Mouse (Mus musculus) layer of hippocampus, postnatal 10 days (tissue): ENCODE measurements at regions not wholly inside any gene's neighbourhood (a gene's known extent, or its start where the extent isn't known, plus 50 kb on each side); places are given as distances from the start of the nearest gene placed in this dataset.
A peak's percentile ranks its signal among the peaks of the same experiment; 100 is the strongest.

Experiments used
- DNase-seq, 2 experiments: peaks; one replicate each; pipeline ENCODE4 v3.0.0; 2021; ENCODE audit warnings: low spot score in 2 of 2

DNA sequence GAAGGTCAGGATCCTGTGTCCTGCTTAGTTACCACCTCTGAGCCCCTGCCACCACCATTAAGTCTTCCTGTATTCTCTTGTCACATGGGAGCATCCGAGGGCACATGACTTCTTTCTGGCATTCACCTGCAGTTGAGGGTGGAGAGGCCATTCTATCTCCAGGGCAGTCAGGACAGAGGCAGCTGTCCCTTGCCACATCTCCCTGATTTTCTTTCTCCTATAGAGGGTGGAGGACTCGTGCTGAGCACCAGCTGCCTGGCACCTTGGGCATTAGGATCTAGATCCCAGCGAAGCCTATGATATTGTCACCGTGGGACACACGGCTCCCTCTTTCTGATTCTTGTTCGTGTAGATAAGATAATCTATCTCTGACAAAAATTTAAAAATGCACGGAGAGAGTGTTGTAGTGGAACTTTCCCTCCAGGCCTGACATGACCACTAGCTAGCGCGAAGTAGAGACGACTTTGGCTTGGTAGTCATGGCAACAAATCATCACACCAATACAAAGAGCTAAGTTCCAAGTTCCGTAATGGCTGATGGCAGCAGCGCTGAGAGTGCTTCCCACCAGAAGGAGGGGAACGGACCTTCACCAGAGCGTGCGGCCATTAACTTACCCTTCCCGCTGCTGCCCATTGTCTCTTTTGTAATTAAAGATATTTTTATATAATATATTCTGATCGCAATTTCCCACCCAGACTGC, 137.7 kb downstream of the Ipmk start:
- peak; percentile 25 to 31 for DNase-seq

DNA sequence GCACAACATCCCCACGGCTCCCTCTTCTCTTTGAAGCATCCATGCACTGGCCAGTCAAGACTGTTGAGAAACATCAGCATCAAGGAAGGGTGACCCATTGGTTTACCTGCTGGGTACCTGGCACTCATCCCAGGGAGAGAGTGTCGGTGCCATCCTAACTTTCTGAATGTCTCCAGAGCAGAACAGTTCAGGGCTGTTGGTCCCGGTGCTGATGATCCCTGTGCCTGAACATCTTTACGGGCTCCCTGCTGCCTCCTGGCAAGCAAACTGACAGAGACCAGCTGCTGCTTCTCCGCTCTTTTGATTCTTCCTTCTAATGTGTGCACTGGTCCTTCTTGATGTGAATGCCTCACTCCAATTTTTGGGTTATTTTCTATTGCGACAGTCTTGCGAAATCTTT, 142.2 kb downstream of the Ipmk start:
- no peak for DNase-seq

DNA sequence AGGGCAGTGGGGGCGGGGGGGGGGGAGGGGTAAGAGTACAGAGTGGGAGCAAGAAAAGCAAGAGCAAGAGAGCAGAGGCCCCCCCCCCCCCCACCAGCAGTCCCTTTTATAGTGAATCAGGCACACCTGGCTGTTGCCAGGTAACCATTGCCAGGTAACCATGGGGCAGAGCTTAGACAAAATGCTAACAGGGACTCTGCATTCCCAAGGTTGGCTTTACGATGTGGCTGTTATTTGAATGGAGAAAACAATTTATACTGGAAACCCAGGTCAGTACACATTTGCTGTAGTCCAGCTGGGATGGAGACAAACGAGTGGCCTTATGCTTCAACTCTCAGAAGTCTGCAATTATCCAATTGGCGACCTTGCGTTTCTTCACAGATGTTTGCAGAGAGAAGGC, 154.5 kb downstream of the Ipmk start:
- no peak for DNase-seq

DNA sequence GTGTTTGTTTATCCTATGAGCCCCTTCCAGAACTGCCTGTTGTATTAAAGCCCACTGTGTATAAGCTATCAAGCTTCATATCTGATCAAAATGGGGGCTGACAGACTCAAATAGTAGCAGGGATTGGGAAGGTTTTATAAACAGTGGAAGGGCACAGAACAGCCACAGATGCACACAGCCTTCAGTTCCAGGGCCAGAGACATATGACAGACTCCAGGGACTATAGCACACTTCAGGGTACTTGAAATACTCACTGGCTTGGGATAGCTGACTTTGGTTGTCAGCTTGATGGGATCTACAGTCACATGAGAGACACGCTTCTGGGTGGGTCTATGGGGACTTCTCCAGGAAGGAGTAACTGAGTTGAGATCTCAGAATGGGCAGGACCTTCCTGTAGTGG, 156.7 kb downstream of the Ipmk start:
- DNase-seq = no peak

DNA sequence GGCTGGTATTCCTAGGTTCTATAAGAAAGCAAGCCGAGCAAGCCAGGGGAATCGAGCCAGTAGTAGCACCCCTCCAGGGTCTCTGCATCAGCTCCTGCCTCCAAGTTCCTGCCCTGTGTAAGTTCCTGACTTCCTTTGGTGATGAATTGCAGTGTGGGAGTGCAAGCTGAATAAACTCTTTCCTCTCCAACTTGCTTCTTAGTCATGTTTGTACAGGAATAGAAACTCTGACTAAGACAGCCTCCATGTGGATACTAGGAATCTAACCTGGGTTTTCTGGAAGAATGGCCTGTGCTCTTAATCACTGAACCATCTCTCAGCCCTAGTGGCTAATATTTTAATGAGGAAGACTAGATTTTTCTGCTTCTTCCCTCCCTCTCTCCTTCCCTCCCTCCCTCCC, 177.7 kb downstream of the Ipmk start:
- no peak for DNase-seq

DNA sequence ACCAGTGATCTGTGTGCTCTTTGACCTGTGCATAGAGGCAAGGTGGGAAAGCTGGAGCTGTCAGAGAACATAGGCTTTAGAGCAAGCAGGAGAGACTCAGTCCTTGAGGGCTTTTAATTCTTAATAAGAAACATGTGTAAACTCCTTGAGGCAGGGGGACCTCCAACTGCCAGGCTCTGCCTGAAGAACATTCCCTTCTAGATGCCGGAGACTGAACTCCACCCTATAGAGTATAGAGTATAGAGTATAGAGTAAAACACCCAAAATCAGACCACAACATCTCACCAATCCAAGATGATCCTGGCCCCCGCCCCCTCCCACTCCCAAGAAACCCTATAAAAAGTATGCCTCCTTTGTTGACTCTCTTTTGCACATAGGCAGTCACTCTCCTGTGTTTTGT, 186.2 kb downstream of the Ipmk start:
- no peak for DNase-seq

DNA sequence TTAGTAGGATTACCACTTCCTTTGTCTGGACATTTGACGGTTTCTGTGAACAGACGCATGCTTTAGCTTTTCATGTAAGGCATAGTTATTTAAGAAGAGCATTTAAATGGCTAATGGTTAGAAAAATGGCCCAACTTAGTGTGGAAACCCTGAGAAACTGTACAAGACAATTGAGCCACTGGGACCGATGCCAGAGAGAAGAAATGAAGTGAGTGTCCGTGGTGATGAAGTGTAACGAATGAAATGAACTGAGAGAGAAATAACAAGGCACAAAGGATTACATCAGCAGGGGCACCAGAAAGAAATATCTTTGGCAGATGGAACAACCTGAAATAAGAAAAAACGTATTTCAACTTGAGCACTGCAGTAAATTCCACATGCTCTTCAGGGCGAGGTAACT, 197.9 kb downstream of the Ipmk start:
- DNase-seq = no peak

DNA sequence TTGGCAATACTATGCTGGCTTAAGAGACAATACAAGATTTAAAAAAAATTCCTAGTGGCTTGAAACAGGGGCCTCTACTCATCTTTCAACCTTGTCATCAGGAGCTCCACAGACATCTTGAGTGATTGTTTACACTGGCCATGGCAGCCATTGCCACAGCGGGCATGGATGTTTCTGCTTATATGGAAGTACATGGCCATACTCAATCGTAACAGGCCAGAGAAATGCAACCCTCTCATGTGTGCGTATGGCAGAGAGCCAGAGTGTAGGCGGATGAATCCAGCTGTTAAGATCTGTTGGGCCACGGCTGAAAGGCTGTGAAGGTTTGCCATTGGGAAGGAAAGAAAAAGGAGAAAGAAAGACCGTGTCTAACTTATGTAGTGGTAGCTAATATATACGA, 198.9 kb downstream of the Ipmk start:
- no peak for DNase-seq

DNA sequence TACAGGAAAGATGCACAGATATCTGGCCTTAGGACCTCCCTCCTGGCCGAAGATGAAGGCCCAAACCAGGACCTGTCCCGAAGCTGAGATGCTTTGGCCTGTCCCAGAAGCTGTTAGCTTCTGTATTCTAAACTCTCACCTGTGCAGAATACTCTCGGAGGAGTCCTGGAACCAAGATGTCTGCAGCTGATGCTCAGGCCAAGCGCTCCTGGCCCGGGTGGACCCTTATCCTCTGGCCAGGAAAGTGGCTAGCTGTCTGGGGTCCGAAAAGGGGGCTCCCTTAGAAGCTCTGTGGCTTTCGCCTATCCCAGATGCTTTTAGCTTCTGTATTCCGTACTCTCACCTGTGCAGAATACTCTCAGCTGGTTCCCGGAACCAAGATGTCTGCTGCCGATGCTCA, 236.2 kb downstream of the Ipmk start:
- no peak for DNase-seq

DNA sequence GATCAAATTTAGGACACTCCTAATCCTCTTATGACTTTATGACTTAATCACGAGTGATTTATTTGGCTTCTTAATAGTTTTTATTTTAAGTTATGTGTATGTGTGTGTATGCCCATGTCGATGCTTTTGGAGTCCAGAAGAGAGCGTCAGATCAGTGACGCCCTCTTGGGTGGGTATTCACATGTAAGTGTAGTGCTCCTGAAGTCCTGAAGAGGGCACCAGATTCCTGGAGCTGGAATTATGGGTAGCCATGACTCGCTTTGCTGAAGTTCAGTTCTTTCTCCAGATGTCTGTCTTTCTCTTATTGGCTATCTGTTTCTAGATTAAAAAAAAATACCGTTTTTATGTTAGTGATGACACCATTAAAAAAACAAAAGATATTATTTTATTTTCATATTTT, 251.0 kb downstream of the Ipmk start:
- DNase-seq = no peak

DNA sequence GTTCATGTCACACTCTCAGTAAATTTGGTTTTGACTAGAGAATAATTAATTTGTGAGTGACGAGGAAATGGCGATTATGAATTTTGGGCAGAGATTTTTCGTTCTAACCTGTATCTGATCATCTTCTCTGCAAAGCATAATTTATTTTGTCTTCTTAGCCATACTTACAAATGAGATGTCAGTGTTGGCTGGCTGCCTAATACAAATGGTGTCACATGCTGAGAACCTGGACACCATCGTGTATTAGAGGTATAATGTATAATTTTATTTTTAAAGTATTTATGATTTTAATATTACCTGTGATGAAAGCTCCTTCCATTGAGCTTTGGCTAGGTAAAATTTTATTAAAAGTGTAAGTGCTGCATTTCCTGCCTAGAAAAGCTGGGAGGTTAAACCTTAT, 266.2 kb downstream of the Ipmk start:
- DNase-seq = no peak

DNA sequence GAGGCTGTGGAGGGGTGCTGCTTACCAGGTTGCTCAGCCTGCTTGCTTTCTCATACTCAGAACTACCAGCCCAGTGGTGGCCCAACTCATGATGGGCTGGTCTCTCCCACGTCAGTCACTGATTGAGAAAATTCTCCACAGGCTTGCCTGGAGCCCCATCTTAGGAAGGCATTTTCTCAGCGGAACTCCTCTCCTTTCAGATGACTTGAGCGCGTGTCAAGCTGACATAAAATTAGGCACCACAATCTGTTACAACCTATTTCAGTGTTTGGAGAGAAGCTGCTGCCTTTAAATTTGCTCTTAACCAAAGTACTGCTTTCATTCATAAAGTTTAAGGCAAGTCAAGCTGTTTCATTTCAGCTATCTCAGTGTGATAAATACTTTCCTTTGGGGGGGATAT, 269.6 kb downstream of the Ipmk start:
- no peak for DNase-seq

DNA sequence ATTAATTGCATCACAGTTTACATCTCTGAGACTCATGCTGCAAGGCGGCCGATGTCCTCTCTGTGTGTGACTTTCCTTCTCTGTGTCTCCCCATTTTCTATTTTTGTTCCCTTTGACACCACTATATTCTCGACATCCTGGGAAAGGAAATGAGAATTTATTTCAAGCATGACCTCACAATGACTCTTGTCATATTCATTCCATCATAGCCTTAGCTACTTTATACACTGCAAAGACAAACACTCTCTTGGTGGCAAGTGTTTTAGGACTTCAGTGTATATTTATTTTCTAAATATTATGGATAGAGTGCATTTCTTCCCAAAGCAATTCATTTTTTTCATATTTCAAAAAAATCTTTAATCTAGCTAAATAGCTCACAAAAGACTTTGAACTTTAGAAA, 298.5 kb downstream of the Ipmk start:
- DNase-seq = no peak

DNA sequence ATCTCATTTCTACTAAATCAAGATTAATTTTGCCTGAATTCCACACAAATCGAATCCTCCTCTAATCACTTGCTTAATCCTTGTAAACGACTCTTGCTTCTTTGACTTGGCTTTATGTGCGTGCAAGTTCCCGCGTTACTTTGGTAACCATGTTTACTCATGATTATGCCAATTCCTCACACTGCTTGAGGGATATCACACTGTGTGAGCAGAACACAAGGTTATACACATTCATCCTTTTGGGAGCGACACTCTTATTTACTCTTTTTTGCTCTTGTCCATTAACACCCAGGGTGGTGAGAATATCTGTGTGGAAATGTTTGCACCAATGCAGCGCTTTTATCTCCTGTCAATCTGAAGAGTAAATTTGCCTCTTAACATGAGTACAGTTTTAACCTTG, 310.0 kb downstream of the Ipmk start:
- DNase-seq = no peak

DNA sequence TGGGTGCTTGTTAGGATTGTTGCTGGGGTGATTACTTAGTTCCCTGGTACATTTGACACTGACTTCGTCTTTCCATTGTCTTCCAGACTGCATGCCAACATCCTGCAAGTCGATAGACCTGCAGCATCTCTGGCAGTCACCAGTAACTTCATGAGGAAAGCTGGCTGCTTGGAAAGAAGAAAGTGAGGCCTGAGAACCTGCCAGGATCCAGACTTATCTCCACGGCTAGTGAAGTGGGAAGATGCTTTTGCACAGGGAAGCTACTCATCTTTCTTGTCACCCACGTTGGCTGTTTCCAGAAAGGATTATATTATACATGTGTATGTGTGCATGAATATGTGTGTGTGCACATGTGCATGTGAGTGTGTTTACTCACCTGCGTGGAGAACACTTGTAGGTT, 316.0 kb downstream of the Ipmk start:
- no peak for DNase-seq

DNA sequence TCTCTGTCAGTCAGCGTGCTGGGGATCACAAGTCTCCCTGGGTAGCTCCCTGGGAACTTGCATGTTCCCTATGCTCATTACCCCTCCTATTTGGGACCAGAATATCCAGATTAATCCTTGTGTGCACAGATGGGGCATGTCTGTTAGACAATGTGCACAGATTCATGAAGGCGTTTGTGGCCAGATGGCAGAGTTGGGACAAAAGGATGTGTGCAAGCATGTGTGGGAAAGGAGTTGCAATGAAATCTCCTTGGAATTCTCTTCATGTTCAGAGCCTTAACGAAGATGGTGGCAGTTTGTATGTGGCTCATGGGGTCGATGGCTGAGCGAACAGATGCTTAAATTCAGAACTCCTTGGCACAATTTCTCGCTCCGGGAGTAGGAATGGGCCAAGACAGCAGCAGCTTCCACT, 319.6 kb downstream of the Ipmk start:
- peak; percentile 57 to 71 for DNase-seq

DNA sequence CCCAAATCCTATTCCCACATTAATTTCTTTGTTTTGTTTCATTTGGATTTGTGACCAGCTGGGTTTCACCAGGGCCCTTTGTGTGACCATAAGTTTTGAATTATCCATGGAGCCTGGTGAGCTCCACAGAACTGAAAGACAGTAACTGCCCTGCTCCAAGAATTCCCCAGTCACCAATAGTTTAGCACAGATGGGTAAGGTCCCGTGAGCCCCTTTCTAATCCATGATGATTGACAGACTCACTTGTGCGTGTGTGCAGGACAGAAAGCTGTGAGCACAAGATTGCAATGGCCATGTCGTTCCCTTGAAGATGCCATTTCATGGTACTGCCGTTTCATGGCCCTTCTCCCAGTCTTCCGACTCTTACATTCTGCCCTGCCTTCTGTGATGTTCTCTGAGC, 331.7 kb downstream of the Ipmk start:
- DNase-seq = no peak

DNA sequence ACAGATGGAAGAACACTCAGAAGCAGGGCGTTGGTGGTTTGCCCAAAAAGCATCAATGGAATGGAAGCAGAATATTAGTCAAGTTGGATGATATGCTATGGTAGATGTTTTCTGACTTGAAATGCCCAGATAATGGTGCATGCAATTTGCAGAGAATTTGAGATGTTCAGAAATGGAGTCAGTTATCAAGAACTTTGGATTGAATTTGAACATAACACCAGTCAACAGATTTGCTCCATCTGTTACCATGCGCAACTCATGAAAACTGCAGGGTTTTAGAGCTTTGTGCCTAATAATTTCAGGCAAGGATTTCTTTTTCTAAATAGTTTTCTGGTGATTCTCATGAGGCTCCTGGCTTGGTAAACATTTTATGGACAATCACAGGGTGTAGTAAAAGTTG, 365.9 kb downstream of the Ipmk start:
- peak in 1 of 2 experiments; percentile 25 for DNase-seq

DNA sequence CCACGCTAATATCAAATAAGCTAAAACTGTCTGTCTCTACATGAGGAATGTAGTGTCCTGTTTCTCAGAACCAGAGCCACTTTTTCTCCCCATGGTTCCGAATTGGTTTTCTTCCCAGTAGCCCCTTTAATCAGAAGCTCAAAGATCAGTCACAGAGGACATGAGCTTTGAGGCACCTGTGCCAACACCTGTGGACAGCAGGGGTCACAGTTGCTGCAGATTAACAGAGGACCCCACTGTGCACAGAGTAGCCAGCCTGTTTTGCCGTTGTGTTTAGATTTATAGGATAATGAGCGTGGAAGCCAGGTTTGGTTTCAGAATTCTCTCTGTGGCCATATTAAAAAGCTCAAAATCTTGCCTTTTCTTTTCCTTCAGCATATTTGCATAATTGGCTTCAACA, 380.2 kb downstream of the Ipmk start:
- no peak for DNase-seq

DNA sequence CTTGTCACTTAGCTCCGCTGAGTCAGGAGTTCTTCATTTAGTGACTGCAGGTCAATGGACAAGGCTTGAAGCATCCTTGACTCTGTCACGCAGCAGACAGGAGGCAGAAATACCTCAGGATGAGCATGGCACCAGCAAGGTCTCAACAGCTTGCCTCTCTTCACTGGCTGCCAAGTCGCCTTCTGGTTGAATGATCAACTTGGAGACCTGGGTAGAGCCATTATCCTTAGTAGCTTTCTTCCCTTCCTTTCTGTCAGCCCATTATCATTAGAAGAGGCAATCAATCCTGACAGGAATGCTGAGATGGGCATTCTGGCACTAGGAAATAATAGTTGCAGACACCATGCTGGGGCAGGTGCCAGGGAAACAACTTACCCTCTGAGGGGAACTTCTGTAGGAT, 386.3 kb downstream of the Ipmk start:
- no peak for DNase-seq

DNA sequence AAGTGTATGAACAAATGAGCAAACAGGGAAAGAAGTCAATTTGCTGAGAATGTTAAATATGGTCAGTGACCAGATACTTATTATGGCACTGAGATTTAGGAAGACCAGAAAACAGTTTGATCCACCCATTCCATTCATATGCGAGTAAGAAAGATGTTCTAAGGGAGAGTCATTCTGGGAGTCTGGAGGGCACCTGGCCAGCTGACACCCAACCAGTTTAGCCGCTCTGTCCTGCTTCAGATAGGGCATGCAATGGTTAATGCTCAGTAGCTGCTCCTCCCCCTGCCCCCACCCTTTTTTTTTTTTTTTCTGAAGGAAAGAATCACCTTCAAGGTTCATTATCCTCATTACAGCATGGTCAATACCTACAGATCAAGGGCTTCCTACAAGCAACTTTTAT, 386.9 kb downstream of the Ipmk start:
- no peak for DNase-seq

DNA sequence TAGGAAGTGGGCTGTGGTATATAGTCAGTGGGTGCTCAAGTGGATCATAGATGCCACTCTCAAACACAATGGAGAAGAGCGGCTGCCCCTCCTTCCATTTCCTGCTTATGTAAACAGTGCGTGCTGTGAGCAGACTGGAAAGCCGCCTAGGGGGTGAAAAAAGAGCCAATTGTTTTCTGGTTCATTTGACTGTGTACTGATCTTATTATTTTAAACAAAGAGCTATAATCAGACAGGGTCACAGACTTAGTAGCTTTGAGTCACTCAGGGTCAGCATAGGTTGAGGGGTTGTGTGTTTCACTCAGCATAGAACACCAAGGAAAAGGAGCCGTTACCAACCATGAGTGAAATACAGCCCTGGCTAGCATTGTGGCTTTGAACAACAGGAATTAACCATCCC, 390.7 kb downstream of the Ipmk start:
- DNase-seq = no peak

DNA sequence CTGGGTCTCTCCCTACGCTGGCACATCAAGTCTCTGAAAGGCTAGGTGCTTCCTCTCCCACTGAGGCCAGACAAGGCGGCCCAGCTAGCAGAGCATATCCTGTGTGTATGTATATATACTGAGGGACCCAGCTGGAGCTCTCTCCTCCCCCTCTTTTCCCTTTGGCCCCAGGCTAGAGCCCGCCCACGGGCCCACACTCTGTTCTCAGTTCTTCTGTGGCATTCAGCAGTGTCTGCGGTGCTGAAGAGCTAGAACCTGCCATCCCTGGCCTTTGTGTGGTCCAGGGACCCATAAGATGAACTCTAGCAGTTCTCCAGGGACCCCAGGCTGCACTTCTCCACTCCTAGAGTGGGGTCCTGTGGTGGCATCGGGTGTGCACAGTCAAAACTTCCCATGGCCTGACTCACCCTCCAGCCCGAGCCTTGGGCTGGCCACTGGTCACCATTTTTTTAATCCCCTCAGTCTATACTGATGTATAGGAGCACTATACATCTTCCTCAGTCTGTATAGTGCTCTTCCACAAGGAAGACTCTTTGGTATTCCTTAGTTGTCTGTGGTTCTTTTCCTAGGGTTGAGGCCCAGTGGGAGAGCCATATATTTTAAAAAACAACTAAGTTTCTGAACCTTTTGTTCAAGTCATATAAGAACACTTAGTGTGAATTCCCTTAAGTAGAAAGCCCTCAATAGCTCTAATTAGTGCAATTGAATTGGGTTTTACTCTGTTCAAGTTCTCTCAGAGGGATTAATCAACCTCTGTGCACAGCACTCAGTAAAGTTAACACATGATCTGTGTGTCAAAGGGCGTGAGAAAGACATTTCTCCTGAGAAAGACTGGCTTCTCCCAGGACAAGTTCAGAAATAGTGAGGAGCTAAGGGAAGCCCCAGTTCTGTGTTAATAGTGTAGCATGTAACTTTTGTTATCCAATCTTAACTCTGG, 401.3 kb downstream of the Ipmk start:
- no peak for DNase-seq
